In the genomic region with DNA sequence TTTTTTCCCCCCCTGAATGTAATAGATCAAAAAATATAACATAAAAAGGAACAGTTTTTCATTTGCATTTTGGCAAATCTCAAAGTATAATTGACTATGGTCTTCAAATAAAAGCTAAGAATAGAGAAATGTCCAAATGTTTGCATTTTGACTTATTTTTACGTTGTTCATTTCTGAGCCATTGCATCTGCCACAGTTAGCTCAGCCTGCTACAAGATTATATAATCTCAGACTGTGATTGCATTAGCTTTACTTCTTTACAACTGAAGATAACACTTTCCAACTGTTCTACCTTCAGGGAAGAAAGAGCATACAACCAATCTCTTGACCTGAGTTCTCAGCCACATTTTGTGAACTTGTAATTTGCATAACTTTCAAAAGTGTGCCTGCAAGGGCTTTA, we compare ENCODE assay signal across 16 mouse cellular contexts.
"Had no signal": no experiment of that assay in that cellular context is flagged by ENCODE, and none has a peak within 500 bp of the region (broad histone marks: within the 10 kb centered on the region; RNA-seq: fewer than 3 reads in every experiment).

No protein-coding gene starts in this region.

- DNase-seq: retina, postnatal 1 day; right cerebral cortex, adult 18-20 months; right cerebral cortex, postnatal 14 days; right cerebral cortex, postnatal 25 days; right cerebral cortex, postnatal 4 days; spleen, adult 18-20 months; thymus, adult 18-20 months; thymus, adult 2 months; thymus, postnatal 14 days; thymus, postnatal 25 days; thymus, postnatal 36 days; thymus, postnatal 4 days had no signal

- H3K9me3 ChIP-seq: neural tube, embryonic 13.5 days; neural tube, embryonic 15.5 days; stomach, embryonic 15.5 days had no signal

- H3K27me3 ChIP-seq: neural tube, embryonic 13.5 days; neural tube, embryonic 15.5 days; stomach, embryonic 15.5 days had no signal

- H3K4me1 ChIP-seq: neural tube, embryonic 13.5 days; neural tube, embryonic 15.5 days; stomach, embryonic 15.5 days had no signal

- H3K36me3 ChIP-seq: neural tube, embryonic 13.5 days; neural tube, embryonic 15.5 days; stomach, embryonic 15.5 days had no signal

- H3K9ac ChIP-seq: neural tube, embryonic 13.5 days; neural tube, embryonic 15.5 days; stomach, embryonic 15.5 days had no signal

- H3K4me2 ChIP-seq: neural tube, embryonic 13.5 days; neural tube, embryonic 15.5 days; stomach, embryonic 15.5 days had no signal

- H3K4me3 ChIP-seq: neural tube, embryonic 13.5 days; neural tube, embryonic 15.5 days; stomach, embryonic 15.5 days had no signal

- H3K27ac ChIP-seq: neural tube, embryonic 13.5 days; neural tube, embryonic 15.5 days; stomach, embryonic 15.5 days; stomach, postnatal 0 days had no signal
